Mouse (Mus musculus): Measurements from ENCODE around the gene Hs3st3a1.

Hs3st3a1 gene

DNA sequence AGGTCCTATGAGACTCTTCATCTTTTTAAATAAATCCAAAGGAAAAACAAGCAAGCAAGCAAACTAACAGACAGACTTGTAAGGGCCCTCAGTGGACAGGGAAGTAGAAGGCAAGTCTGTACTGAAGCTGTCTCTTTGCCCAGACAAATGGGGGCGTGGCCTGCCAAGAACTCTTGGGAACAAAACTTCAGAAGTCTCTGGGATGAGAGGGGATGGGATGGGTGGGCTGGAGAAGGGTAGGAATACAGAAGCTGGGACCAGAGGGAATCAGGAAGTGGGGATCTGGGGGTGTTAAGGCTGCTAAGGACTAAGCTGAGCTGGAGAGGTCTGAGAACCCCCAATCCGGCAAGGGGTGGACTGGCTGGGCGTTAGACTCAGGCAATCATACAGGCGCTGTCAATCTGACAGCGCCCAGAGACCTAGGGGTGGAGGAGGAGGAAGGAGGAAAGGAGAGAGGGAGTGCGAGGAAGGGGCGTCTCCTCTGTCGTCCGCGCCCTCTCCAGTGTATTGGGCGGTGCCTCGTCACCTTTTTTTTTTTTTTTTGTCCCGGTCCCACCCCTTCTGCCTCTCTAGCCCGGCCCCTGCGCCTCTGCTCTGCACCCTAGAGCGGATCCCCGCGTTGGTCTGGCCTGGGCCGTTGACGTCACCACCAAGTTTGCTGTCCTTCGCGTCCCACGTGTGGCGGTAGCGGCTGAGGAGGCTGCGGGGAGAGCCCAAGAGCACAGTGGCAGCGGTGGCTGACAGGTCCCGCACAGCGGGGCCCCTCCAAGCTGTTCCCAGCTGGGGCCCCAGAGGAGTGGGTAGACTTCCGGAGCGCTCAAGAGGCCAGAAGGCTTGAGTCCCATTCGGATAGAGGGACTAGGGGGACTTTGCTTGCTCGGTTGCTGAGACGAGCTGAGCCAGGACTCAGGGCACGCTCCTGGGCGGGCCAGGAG, at the start of gene Hs3st3a1:
Gene Hs3st3a1, plus strand, starts transcription at position 722 of the 935 bp plus-strand sequence.
- ATAC-seq (ENCODE audit: insufficient number of reproducible peaks, low FRiP score, low TSS enrichment): no peak

DNA sequence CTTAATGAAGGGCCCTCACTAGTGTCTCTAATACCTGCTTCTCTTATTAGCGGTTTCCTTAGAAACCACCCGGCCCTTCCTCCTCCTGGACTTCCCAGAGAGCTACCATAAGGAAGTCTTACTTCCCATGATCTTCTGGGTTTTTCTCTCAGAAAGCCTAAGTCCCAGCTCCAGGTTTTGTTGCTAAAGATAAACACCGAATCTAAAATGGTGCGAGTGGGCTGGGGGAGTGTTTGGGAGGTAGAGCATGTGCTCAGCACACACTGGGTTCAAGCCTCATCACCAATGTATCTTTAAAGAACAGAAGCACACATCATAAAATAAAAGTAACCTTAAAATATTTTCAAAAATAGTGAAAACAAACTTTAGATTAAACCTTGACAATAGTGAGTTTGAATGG, 48.8 kb upstream of the Hs3st3a1 start:
- ATAC-seq (ENCODE audit: insufficient number of reproducible peaks, low FRiP score, low TSS enrichment): no peak

DNA sequence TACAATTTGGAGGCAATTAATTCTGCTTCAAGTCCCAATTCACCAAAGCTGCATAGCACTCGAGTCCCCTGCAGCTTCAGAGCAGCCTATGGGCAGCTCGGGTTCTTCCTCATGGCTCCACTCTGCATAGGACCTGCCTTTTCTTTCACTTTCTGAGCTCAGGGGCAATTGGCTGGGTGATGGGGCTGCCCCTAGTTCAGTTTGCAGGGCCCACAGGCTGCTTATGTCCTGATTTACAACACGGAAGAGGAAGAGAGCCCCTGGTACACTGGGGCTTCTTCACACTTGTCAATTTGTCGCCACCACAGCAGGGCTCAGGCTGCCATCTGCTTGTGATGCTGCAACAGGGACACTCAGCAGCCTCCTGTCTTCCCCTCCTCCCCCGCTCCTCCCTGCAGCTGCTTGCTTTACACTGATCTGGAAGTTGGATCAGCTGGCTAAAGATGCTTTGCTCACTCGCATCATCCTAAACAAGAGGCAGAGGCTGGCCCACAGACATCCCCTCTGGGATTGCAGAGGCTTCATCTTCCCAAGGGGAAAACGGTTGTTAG, 38.7 kb upstream of the Hs3st3a1 start:
- peak; percentile 26; the same call in 1 of the 2 replicates for ATAC-seq (ENCODE audit: insufficient number of reproducible peaks, low FRiP score, low TSS enrichment)

DNA sequence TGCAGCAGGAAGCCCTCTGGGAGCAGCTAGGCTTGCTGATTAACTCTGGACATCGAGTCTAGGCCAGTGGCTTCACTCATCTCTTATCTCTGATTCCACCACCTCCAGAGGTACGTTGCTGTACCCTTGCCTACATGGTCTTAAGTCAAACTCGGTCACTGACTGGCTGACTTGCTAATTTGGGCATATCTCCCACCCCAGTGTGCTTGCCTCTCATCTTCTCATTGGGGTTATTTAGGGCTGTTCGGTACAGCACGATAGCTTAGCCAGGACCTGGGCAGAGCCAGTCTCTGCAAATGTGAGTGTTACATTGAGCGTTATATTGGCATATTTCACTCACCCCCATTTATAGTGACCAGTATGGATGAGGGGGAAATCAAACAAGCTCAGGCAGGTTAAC, 38.2 kb upstream of the Hs3st3a1 start:
- ATAC-seq (ENCODE audit: insufficient number of reproducible peaks, low FRiP score, low TSS enrichment): no peak

DNA sequence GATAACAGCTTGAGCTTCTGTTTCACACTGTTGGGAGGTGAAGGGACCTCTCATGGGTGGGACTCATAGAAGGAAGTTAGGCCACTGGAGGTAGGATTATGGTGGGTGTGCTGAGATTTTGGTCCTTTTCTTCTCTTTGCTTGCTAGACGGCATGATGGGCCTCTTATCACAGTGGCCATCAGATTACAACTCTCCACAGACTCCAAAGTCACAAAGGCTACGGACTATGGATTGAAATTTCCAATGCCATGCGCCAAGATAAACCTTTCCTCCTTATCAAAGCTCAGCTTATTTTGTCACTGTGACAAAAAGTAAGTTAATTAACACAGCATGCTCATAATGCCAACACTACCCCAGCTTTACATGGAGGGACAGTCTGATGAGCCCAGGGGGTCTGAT, 37.5 kb upstream of the Hs3st3a1 start:
- no peak for ATAC-seq (ENCODE audit: insufficient number of reproducible peaks, low FRiP score, low TSS enrichment)

DNA sequence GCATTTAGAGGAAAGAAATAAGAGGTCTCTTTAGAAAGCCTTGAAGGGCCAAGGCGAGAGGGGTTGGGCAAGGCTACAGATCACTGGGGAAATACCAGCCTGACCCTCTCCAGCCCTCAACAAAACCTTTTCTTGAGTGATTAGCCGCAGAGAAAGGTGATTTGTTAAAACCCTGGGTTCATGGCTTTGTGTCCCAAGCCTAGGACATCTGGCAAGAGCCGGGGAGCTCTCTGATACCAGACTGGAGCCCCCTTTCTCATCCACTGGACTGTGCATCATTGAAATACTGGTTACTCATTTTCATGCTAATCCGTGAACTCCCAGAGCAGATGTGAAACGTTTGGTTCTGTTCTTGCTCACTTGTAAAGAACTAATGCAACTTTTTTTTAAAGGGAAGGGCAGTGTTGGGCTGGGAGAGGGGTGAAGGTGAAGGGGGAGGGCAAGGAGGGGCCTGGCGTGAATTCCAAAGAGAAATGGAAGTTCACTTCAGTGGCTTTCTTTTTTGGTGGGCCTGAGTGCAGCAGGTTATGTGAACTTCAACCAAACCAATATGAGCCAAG, 34.5 kb upstream of the Hs3st3a1 start:
- no peak for ATAC-seq (ENCODE audit: insufficient number of reproducible peaks, low FRiP score, low TSS enrichment)

DNA sequence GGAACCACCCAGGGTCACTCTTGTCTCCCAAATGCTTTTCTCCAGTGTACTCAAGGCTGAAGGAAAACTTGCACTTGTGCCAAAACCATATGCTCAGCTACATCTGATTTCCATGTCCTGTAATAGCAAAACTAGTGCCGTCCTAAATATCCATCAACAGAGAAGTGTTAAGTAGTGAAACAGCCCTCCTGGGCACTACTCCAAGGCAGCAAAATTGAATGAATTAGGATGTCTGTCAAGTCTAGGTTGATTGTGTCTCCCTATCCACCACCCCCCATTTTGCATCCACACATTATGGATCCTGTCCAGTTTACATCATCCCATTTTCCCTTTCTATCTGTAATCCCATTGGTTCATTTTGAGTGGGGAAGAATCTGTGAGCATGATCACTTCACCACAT, 16.2 kb upstream of the Hs3st3a1 start:
- ATAC-seq (ENCODE audit: insufficient number of reproducible peaks, low FRiP score, low TSS enrichment): no peak

DNA sequence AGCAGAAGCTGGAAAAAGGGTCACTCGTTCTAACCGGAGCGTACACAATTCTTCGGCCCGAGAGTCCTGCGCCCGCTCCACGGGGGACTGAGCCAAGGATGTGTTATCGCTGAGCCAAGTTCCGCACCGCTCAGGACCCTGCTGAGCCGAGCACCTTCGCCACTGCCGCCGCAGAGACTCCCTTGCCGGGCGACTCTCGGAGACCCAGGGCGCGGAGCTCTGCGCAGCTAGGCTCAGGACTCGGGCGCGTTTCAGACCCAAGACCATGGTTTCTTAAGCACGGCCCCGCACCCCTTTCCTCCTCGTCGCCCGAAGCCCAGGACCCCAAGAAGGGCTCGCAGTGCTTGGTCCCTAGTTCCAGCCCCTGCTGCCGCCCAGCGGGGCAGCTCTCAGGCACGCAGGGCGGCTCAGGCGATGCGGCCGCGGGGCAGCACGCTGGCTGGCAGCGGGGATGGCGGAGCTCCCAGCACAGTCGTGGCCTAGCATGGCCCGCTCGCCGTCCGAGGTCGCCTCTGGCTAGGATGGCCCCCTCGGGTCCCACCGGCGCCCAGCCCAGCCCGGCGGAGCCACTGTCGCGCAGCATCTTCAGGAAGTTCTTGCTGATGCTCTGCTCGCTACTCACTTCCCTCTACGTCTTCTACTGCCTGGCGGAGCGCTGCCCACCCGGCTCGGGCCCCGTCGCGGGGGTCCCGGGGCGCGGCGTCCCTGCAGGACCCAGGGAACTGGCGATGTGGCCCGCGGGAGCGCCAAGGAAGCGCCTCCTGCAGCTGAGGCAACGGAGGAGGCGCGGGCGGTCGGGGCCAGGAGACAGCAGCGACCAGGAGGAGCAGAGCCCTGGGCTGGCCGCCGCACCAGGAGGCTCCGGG, 647 bp downstream of the Hs3st3a1 start:
- ATAC-seq (ENCODE audit: insufficient number of reproducible peaks, low FRiP score, low TSS enrichment): no peak

DNA sequence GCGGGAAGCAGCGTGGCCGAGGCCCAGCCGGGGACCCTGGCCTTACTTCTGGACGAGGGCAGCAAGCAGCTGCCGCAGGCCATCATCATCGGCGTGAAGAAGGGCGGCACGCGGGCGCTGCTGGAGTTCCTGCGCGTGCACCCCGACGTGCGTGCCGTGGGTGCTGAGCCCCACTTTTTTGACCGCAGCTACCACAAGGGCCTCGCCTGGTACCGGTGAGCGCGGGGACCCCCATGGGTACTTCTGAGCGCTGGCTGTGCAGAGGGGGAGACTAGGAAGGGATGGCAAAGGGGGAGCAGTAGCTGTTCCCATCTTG, 1.2 kb downstream of the Hs3st3a1 start, which contains the start of gene F930015N05Rik:
Gene F930015N05Rik, minus strand, starts transcription at position 242 of the 316 bp plus-strand sequence.
- ATAC-seq (ENCODE audit: insufficient number of reproducible peaks, low FRiP score, low TSS enrichment): no peak

DNA sequence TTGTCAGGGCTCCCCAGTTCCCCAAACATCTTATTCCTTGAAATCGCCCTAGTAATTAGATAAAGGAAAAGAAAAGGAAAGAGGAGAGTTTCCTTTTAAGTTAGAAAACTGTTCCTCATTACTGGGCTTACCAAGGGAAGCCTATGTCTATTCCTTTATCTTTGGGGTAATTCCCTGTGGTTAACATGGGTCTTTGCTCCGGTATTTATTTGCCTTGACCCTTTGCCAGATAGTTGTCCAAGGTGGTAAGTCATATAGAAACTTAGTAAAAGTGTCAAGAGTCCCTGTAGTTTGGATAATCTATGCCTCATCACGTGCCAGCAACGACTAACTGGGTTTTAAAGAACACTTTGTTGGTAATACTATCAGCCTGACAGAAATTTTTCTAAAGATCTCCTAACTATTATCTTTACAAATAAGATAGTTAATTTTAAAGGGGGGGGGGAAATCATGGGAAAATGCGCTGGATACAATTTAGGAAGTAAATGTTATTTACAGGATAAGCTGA, 1.7 kb downstream of the Hs3st3a1 start:
- ATAC-seq (ENCODE audit: insufficient number of reproducible peaks, low FRiP score, low TSS enrichment): no peak

DNA sequence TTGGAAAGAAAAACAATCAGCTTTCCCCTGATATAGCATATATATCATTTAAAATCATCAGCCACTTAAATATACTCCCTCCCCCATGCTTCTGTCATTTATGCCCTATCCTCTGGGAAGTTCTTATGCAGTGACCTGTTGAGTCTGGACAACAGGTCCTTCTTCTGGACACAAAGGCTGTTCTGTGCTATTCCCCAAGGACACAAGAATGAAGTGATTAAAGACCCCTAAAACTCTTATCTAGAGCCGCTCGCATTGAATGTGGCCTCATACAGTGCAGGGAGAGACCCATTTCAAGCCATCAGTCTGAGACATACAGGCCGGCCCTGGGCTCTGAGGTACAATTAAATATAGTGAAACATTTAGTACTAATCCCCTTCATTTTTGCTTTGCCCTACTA, 2.6 kb downstream of the Hs3st3a1 start:
- no peak for ATAC-seq (ENCODE audit: insufficient number of reproducible peaks, low FRiP score, low TSS enrichment)

DNA sequence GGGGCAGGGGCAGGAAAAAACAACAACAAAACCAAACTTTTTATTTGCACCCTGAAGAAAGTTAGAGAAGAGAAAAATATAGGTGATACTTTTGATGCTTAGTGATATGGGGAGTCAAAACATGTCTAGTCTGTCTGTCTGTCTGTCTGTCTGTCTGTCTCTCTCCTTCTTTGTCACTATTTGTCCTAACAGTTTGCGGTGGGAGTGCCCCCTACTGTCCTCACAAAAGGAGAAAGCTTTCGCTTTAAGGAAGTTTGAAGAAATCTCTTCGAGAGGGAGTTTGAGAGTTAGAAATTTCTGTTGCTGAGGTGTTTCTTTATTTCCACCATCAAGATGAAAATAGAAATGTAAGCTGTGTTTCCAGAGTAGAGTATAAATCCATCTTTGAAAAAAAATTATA, 3.8 kb downstream of the Hs3st3a1 start:
- no peak for ATAC-seq (ENCODE audit: insufficient number of reproducible peaks, low FRiP score, low TSS enrichment)

DNA sequence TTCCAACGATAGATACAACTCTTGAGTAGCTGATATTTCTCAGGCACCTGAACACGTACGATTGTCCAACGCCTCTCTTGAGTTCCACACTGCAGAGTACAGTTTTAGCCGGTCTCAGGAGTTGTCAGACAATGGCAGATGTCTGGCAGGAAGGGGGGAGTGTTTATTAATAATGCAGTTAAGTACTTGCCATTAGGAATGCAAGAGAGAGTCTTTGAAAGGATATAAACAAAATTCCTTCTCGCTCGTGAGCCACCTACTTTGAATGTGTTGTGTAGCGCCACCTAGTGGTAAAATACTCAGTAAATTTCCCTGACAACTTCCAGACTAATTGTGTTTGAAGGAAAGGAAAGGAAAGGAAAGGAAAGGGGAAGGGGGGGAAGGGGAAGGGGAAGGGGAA, 7.0 kb downstream of the Hs3st3a1 start:
- ATAC-seq (ENCODE audit: insufficient number of reproducible peaks, low FRiP score, low TSS enrichment): no peak

DNA sequence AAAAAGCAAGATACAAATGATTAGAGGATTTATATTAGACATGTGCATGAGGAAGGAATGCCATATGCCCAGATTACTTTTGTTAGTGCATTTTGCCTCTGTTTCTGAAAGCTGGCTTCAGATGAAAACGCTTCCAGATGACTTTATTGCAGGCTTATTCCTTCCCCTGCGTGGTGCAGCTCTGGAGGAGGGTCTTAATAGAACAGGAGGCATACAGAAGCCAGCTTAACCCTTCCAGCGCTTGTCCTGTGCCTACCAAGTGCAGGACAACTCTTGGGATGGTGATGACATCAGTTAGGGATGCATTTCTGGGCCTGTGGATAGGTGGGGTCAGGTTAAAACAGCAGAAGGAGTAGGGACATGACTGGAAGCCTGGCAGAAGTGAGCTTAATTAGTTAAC, 7.6 kb downstream of the Hs3st3a1 start:
- ATAC-seq (ENCODE audit: insufficient number of reproducible peaks, low FRiP score, low TSS enrichment): no peak

DNA sequence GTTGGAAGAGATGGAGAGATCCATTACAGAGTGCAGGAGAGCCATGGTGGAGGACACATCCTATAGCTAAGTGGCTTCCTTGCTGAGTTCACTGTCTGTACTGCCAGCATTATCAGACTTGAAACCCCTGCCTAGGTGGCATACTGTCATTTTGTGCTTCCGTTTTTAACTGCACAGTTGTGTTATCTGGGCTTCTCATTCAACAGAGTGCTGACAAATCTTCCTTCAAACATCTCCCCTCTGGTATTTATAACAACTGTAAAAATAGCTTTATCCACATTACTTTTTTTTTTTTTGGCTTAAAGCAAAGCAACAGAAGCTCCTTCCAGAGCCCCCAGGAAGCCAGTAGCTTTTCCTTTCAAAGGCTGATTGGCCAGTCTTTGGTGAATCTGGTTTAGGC, 10.1 kb downstream of the Hs3st3a1 start:
- ATAC-seq (ENCODE audit: insufficient number of reproducible peaks, low FRiP score, low TSS enrichment): no peak

DNA sequence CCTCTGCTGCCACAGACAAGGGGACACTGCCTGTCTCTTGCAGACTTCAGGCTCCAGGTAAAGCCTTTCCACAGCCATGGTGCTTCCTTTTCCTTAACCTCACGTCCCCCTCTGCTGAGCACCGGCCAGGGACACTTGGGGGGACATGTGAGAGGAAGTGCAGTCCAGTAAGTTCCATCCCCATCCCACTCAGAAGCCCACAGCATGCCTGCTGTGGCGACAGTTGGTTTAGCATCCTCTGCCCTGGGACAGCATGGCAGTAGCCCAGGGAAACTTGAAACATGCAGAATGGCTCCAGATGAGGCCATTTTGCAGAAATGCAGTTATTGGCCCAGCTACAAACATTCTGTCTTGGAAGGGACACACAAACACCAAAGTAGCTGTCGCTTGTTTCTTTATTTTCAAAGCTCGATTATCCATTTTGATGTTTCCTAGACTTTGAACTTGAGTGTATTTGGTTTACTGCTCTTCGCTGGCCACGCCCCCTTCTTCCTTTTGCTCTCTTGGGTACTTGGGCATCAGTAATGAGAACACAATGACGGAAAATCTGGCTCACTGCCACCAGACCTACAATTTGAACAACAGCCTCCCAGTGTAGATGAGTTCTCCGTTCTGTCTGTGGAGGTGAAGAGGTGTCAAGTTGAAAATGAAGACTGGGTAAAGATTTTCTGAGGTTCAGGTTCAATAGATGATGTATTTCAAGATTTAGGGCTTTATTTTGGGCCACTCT, 13.6 kb downstream of the Hs3st3a1 start:
- no peak for ATAC-seq (ENCODE audit: insufficient number of reproducible peaks, low FRiP score, low TSS enrichment)

DNA sequence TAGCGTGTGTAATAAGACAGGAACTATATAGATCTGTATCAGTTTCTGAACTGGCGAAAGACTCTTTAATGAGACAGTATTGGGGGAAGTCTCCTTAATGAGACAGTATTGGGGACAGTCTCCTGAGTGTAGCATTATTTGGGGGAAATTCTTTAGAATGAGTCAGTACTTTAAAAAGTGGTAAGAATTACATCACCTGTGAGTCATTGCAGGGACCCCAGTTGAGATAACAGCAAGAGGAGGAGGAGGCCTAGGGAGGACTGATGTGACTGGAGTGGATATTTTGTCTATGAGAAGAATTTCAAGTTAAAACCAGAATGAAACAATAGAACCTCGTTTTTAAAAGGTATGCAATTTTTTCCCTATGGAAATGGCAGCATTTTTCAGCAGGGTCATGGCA, 26.6 kb downstream of the Hs3st3a1 start:
- no peak for ATAC-seq (ENCODE audit: insufficient number of reproducible peaks, low FRiP score, low TSS enrichment)

DNA sequence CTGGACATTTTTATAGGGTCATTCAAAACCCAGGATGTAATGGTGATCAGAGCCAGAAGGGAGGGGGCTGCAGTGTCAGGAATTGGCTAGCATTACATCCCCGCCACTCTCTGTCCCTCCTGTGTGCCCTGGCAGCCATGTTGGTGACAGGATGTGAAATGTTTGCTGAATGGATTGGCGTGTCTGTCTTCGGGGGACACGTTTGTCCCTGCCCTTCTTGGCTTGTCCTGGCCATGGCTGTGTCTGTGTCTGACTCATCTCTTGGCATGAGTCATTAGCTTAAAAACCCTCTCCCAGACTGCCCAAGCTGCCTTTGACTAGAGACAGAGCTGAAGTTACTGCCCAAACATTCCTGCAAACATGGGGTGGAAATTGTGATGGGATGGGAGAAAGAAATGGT, 33.6 kb downstream of the Hs3st3a1 start:
- ATAC-seq (ENCODE audit: insufficient number of reproducible peaks, low FRiP score, low TSS enrichment): no peak

DNA sequence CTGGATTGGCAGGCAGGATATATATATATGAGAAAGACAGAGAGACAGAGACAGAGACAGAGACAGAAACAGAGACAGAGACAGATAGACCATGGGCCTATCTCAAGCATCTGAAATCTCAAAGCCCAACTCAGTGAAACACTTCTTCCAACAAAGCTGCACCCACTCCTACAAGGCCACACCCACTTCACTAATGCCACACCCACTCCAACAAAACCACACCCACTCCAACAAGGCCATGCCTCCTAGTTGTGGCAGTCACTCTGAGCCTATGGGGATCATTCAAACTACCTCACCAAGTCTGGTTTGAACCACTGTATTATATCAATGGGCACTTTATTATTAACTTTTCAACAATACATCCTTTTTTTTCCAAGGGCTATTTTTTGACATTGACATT, 35.6 kb downstream of the Hs3st3a1 start:
- ATAC-seq (ENCODE audit: insufficient number of reproducible peaks, low FRiP score, low TSS enrichment): no peak

DNA sequence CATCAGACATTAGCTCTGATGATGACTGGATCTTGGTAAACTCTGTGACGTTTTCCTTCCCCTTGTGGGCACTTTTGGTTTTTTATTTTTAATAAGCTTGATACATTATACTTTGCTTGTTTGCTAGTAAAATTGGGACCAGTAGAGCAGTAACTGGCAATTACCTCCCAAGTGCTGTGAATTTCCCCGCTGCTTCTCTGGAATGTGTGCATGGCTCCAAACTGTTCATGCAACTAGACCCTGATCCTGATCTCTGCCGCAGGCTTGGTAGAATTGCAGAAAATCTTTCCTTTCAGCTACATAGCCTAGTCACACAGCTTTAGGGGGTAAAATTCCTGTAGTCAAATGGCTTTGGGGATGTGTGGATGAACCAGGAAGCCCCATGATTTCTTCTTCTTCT, 38.5 kb downstream of the Hs3st3a1 start:
- no peak for ATAC-seq (ENCODE audit: insufficient number of reproducible peaks, low FRiP score, low TSS enrichment)
